Mouse (Mus musculus) bone marrow, adult 2 months (tissue): ENCODE data around the gene Fndc8.

ENCODE experiments used
- CTCF ChIP-seq: fragments of 200-500 bp; IDR thresholded peaks from 2 replicates; pipeline ENCODE4 v1.5.1; 2011; ENCODE audit warnings: low read length, control low read depth; ENCODE audit not compliant: control insufficient read depth, insufficient read depth
- POLR2A ChIP-seq: fragments of 200-500 bp; IDR thresholded peaks from 2 replicates; pipeline ENCODE4 v1.6.1; 2011; ENCODE audit warnings: low read depth, mild to moderate bottlenecking, control low read depth, low read length, borderline replicate concordance; ENCODE audit not compliant: control insufficient read depth

DNA sequence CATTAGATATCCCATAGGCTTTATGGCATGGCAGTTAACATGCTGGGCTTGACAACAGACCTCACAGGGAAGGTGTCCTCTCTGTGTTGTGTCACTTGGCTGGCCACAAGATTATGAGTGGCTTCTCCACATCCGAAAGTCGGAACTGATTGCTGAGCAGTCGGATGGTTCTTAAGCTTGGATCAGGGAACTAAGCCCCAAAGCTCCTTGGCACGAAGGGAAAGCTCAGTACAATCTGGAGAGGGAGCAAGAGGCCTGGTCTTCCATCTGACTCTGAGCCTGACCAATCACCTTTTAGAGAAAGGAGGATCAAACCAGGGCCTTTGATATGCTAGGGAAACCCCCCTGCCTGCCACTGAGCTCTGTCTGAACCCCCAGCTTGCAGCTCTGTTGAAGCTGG is 29.8 kb downstream of the Fndc8 start:
- TF ChIP-seq CTCF, result no peak
- no peak for TF ChIP-seq POLR2A
